Mouse (Mus musculus): ENCODE measurements around the gene Col4a3.

Col4a3 gene

DNA sequence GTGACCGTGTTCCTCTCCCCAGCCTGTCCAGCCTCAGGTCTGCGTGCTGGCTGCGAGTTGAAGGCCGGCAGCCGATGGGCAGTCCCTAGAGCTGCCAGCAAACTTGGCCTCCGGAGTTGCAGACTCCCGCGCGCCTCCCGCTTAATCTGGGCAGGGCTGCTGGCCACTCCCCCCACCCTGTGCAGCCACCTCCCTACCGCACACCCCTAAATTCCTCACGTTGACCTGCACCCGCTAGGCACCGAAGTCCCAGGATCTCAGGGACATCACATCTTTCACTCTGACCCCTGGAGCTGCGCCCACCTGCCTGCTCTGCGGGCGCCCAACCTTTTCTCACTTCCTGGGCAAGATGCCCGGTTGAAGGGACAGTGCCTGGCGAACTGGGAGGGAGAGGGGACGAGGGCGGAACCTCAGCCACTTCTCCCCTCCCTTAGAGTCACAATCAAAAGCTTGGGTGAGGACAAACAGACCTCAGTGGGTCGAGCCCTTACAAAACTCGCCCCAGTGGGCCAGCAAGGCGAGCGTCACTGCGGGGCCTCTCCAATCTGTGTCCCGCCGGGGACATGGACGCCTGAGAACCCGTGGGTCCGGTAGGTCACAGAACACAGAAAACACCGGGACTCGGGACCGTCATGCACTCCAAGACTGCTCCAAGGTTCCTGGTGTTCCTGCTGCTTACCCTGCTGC is at the start of gene Col4a3, which contains the start of gene Col4a4:
TSS of gene Col4a3 (plus strand) at position 209 of the 687 bp plus-strand sequence.
TSS of gene Col4a4 (minus strand) at position 137 of the 687 bp plus-strand sequence.
- no peak for DNase-seq (ENCODE audit: extremely low read depth, low read depth, low spot score)

DNA sequence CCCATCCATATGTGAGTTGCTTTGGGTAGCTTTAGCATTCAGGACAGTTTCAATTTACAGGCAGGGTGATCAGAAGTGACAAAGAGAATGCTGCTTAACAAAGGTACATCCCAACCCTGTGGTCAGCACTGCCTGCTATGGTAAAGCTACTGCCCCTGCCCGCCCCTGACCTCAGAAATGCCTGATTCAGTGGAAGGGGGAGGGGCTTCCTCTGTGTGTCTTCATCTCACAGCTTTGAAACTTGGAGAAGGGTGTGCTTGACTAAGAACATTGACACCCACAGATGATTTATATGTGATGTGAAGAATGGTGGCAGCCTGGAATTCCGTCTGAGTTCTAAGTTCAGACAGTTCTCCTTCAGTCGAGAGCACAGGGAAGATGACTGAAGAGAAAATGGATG is 48.9 kb upstream of the Col4a3 start:
- no peak for DNase-seq (ENCODE audit: extremely low read depth, low read depth, low spot score)

DNA sequence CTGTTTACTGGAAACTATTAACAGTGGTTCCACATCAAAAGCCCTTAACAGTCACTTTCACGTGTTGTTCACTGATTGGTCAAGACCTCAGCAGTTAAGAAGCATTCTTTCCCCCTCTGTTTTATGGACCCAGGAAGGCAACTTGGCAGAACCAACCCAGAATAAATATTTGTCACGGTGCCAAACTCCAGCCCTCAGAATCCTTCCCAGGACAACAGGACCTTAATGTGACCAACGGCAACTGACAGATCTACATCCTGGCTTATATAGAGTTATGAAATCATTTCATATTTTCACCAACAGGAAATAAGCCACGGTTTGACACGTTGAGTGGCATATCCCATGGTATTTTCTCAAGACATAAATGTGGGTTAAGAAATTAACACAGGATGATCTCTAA is 46.7 kb upstream of the Col4a3 start:
- DNase-seq (ENCODE audit: extremely low read depth, low read depth, low spot score), result no peak

DNA sequence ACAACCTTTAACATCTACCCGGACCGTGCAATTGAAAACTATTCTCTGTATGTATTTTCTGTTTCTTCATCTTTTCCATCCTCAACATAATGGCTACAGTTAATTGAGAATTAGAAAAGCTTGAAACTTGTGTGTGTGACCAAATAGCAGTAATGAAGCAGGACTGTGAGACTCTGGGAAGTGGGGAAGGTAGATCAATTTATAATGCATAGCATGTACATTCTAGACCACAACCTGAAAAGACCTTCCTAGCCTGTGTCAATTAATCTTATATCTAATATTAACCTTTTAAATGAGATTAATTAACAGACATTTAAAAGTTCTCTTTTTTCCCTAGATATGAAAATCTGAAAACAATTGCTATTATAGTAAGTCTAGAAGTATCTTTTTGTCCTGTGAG is 42.8 kb upstream of the Col4a3 start:
- DNase-seq (ENCODE audit: extremely low read depth, low read depth, low spot score), result no peak

DNA sequence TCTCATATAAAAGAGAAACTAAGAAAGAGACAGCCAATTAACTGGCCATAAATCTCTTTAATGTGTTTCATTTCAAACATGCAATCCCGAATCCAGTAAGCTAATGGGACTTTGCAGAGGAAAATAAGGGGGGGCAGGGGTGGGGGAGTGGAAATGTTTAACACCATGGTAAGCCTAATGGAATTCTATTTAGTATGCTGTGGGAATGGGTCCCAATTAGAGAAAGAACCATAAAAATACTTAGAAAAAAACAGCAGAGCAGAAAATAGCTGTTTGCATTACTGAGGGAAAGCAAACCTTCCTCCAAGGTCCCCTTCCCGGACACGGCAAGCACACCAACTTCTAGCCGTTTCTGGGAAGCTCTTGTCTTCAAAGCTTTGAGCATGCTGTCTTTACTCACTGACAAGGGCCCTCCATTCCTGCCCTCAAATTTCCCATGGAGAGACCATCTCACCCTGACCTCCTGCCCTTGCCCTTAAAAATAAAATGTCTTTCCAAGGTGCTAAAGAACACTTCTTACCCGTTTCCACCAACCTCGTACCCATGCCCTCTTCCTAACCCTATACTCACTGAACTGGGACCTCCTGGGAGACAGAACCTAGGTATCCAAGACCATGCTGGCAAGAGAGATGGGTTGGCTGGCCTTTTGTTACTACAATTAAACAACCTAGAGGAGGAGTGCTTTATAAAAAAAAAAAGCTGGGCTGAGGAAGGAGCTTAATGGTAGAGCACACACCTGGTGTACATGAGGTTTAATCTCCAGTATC is 42.1 kb upstream of the Col4a3 start:
- DNase-seq (ENCODE audit: extremely low read depth, low read depth, low spot score), result no peak

DNA sequence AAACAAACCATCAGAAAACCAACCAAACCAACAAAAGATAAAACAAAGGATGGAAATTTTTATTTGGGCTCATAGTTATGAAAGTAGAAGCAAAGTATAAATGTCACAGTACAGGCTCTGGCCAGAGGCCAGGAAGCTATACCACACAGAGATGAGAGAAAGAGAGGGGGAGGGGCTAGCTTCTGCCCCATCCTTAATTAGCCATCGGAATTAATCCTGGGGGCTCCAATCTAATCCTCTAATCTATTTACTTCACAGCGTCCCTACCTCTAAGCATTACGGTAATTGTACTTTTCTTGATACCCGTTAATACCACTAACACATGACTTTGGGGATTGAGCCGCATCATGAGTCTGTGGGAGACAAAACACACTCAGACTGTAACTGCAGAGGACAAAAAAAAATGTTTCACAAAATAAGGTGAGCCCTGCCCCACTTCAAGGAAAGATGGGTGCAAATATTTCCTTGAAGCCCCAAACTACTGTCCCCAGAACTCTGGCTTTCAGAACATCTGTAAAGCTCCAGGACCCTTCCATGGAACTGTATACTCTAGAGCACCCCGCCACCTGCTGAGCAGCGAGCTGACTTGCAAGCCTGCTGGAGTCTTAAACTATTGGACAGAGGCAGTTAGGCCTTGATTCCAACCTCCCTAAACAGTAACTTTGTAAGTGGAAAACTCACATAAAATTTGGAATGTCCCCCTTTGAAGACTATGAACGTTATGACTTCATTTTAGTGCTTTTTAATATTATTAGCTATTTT is 41.3 kb upstream of the Col4a3 start:
- no peak for DNase-seq (ENCODE audit: extremely low read depth, low read depth, low spot score)

DNA sequence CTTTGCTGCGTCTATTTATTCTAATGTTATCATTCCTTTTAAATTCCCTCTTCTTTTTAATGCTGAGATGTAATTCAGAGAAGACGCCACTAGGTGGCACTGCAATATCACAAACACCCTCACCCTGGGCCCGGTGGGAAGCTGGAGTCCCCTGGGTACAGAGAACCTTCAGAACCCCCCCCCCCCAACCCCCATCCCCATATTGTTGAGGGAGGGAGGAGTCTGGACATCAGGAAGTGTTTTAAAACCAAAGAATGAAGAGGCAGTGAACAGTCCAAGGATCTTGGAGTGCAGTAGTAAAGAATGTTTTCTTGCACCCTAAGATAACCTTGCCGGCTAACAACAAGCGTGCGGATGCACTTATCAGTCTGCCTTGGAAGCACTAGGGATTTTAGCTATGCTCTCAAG is 32.3 kb upstream of the Col4a3 start:
- DNase-seq (ENCODE audit: extremely low read depth, low read depth, low spot score), result no peak

DNA sequence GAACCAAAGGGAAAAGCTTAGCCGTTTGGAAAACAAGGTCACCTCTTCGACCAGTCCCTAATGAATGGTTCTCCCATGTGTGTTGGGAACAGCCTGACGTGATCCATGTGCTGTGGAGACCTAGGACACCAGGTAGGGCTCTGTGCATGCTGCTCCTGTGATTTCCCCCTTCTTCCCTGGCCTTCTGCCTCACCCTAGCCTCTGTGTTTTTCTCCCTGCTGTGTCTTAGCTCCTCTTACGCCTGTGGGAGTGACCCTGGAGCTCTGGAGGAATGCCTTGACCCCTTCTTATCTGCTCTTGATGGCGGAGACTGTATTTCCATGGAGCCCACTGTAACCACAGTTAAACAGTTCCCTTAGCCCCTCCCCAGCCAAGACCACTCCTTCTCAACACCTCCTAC is 31.8 kb upstream of the Col4a3 start:
- no peak for DNase-seq (ENCODE audit: extremely low read depth, low read depth, low spot score)

DNA sequence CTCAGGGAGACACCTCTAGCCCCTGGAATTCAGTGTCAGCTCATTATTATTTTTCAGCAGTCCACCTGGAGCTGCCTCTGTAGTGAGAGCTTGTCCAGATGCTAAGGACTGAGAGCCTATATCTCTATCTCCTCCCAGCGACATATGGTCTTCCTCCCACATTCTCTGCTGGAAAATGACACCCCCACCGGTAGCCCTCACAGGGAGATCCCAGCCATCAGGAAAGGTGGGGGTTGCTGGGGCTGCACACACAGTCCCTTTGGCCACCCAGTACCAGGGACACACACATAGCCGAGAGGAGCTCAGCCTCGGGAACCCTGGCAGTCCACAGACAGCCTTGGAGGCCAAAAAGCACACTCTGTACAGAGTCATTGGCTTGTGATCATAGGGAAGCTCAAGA is 26.5 kb upstream of the Col4a3 start:
- DNase-seq (ENCODE audit: extremely low read depth, low read depth, low spot score), result no peak

DNA sequence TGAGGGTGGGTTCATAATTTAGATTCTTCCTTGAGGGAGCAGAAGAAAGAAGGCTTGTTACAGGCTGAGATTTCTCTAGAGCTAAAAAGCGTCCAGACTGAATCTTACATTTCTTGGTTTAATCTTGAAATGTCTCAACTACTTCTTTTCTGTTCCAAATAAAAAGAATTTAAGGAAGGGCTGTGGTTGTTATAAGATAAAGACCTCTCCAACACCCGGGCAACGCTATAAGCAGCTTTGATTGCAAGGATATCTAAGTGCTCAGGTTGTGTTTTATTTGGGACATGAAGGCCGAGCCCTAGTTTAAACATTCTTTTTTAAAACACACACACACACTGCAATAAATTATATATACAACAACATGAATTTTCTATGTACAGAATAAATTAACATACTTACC is 17.3 kb upstream of the Col4a3 start:
- no peak for DNase-seq (ENCODE audit: extremely low read depth, low read depth, low spot score)

DNA sequence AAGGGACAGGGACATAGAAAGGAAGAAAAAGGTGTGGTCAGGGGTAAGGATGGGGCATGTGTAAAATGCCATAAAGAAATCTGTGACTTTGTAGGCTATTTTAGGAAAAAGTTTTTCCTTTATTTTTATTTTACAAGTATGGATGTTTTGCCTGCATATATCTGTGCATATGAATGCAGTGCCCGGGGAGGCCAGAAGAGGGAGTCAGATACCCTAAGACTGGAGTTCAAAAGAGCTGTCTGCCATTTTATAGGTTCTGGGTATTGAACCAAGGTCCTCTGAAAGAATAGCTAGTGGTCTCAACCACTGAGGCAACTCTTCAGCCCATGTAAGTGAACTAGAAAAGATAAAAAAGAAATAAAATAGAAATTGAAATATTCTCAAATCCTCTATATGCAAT is 15.0 kb upstream of the Col4a3 start:
- DNase-seq (ENCODE audit: extremely low read depth, low read depth, low spot score), result no peak

DNA sequence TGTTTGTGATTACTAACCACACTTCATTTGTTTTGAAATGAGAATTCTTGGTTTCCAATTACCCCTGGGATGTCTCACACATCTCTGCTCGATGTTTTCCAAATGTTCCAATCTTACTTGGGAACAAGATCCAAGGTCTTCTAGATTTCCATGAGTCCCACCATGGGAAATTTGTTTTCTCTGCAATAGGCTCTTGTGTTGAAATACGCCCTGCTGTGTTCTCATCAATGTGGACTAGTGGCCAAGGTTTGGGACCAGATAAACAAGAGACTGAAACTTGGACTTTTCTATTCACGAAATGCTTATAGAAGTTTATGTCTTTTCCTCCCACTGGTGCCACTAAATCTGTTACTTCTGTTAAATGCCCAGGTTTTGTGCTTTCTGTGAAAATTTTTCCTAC is 11.0 kb upstream of the Col4a3 start:
- no peak for DNase-seq (ENCODE audit: extremely low read depth, low read depth, low spot score)

DNA sequence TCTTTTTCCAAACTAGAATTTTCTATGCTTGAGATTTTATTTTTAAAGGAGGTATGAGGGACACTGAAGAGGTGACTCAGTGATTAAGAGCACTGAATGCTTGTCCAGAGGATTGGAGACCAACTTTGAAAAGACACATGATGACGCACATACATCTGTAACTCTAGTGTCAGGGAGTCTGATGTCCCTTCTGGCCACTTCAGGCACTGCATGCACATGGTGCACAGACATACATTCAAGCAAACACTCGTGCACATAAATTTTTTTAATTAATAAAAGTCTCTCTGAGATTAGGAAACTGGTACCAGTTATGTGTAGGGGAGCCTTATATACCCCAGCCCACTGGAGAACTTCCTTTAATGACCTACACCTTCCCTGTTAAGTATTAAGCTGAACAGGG is 10.5 kb upstream of the Col4a3 start:
- DNase-seq (ENCODE audit: extremely low read depth, low read depth, low spot score), result no peak

DNA sequence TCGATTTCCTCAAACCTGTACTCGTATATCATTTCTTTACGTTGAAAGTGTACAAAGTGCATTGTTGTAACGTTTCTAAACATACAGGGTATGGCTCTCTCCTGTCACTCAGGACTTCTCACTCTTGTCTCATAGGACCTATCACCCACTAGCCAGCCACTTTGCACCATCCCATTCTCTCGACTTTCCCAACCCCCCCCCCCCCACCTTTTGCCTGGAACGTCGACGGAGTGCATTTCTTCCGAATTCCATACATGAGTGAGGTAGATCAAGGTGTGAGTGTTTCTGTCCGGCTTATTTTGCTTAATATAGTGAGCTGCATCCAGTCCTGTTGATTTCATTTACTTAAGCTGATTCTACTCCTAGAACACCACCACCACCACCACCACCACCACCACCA is 9.4 kb upstream of the Col4a3 start:
- DNase-seq (ENCODE audit: extremely low read depth, low read depth, low spot score), result no peak

DNA sequence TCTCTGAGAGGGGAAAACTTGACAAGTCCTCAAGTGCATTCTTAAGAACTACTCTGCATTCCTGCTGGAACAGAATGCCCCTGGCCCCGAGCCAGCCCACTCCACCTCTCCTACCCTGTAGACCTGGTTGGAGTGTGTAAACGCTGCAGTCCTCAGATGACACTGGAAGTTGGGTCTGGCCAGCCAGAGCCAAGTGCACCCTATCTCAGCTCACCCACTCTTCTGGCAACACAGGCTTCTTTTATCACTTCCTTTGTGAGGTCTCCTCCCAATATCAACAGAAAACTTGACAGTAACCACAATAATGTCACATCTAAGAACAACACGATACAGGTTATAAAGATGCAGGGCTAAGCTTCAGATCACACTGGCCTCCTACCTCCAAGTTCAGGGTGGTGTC is 8.8 kb upstream of the Col4a3 start:
- DNase-seq (ENCODE audit: extremely low read depth, low read depth, low spot score), result no peak

DNA sequence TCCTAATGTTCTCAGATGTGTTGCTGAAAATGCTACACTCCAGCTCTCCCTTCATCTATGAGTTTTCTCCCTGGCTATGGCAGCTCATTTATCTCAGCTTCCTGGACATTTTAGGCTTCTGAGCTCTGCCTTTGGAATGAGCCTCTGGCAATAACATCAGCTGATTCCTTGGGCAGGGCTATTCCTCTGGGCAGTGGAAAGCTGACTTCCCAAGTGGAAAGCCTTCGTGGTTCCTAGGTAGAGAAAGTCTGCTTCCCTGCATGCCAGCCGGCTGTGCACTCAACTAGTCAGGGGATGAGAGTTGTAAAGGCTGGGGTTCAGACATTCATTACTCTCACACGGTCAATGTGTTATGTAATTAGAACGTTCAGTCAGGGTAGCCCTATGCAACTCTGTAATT is 8.4 kb upstream of the Col4a3 start:
- no peak for DNase-seq (ENCODE audit: extremely low read depth, low read depth, low spot score)

DNA sequence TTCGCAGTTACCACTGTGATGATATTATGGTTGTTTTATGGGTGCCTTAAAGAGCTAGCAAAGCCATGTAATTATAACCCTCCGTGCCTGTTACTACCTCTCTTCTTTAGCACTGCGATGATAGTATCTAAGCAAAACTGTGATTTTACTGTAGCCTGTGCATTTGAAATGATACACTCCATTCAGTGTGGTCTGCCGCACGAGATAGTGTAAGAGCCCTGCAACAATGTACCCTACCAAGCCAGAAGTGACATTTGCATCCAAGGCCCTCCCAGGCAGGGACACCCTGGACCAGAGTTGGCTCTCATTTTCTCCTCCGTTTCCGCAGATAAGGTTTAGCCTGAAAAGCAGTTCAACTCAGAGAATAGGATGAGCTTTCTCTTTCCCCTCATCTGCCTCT is 740 bp upstream of the Col4a3 start:
- DNase-seq (ENCODE audit: extremely low read depth, low read depth, low spot score), result no peak

DNA sequence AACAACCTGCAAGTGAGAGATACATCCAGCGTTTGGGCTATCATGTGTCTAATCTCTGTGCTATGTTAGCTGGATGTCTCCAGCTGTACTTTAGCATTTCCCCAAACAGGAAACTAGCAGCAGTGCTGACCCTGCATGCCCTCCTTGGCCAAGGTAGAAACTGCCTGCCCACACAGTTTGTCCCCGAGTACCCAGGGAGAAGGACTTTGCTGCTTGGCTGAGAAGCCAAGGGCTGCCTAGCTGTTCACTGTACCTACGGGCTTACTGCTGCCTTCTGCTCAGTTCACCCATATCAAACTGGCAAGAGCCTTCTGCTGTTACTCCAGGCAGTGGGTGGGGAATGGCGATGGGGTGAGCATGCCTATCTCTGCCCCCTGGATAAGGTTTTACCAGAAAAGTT is 3.5 kb downstream of the Col4a3 start:
- DNase-seq (ENCODE audit: extremely low read depth, low read depth, low spot score), result no peak

DNA sequence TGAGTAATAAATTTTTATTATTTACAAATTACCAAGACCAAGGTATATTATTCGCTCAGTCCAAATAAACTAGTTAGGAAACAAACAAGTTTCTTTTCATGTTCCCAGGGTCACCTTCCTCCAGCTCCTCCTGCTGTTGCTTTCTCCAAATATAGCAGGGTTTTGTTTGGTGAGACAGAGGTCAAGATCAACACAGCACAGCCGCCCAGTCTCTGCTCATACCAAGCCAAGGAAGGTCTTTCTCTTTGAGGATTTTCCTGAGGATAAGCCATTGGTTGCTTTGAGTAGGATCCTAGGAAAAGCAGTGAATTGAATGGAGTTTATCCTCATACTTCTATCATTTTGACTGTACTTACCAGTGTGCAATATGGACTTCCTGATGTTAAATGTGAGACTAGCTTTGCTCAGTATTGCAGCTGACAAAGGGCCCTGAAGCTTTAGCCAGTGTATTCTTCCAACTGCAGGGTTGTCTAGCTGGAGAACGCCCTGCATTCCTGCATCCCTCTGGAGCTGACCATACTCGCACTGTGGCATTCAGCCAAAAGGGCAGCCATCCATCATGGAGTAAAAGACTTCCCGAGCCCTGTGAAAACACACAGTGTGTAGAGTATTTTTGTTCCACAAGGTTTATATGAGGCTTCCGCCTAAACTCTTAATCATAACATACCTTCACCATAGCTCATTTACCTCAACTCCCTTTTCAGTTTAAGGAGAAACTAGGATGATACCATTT is 10.3 kb downstream of the Col4a3 start:
- no peak for DNase-seq (ENCODE audit: extremely low read depth, low read depth, low spot score)

DNA sequence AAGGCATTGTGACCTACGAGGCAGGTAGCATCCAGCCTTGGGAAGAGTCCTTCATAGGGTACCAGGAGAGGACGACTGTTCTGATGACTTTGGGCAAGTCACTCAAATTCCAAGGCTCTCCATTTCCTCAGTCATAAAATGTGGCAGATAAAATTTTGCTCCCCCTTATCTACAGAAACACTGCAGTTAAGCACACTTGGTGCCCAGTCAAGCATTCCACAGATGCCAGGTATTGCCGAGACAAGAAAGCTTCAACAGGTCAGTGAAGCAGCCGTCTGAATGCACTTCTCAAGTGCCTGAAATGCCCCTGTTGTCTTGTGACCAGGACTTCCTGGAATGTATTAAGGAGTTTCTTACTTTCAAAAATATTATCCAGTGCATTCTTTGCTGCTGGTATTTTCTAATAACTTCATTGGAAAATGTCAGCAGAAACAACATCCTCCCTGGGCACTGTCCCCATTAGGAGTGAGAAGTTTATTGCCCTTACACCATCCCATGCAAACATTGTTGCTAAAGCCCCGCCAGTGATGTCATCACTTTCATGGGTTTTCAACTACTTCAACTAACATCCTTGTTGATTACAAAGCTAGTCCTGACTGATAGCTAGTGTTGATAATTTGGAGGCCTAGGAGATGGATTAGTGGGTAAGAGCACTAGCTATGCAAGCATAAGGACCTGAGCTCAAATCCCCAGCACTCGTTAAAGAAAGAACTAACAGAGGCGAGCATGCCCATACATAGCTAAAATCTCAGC is 16.7 kb downstream of the Col4a3 start:
- DNase-seq (ENCODE audit: extremely low read depth, low read depth, low spot score), result no peak

DNA sequence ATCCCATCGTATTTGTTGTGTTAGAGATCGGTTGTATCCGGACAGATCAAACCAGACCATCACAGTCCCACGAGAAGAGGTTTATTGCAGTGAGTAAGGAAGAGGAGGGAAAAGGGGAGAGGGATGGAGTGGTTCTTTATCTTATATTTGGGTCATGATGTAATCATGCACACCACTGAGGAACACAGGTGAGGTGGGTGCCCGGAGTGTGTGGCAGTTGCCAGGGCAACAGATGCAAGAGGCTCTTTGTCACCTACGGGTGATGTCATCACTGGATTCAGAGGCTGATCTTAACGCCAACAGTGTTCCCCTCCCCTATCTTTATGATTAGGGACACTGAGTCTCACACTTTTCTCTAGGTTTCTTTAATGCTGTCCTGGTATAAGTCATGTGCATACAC is 18.6 kb downstream of the Col4a3 start:
- DNase-seq (ENCODE audit: extremely low read depth, low read depth, low spot score), result no peak
